Mouse (Mus musculus) ZHBTc4 (cell line): ENCODE measurements around the gene Fbxo21.
A peak's percentile ranks its signal among the peaks of the same experiment; 100 is the strongest.

Experiments used
- DNase-seq: peaks from one replicate; pipeline ENCODE4 v3.0.0-alpha.2; 2011; ENCODE audit warnings: low read depth, low spot score

Fbxo21 gene

DNA sequence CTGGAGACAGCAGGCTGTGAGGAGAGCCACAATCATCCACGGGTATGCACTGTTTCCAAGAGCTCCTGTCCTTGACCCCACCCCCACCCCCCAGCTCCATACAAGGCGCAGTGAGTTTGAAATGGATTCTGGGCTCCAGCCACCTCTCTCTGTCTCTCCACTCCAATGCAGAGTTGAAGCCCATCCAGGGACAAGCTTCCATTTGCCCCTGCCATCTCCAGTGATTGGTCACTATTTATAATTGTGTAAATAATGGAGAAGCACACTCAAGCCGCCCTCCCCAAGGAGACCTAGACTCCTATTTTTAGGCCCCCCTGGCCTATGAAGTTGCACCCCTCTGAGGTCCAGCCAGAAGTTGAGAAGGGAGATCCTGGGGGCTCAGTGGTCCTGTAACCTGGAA lies 46.5 kb downstream of the Fbxo21 start:
- no peak for DNase-seq

DNA sequence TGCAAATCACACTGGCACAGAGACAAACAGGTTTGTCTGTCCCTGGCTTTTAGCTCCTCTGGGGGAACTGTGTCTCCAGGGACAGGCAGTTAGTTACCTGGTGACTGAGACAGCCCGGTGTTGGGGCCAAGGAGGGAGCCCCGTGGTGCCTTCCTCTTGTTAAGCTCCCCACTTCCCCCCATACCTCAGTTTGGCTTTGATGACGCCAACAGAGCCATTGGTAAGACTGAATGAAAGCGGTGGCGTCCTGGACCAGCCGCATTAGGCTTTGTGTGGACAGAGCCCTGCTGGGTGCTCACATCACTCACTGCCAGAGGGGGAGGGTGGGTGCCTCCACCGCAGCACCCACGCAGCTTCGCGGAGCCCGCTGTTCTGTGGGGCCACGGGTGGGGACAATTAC lies 49.4 kb downstream of the Fbxo21 start:
- no peak for DNase-seq

DNA sequence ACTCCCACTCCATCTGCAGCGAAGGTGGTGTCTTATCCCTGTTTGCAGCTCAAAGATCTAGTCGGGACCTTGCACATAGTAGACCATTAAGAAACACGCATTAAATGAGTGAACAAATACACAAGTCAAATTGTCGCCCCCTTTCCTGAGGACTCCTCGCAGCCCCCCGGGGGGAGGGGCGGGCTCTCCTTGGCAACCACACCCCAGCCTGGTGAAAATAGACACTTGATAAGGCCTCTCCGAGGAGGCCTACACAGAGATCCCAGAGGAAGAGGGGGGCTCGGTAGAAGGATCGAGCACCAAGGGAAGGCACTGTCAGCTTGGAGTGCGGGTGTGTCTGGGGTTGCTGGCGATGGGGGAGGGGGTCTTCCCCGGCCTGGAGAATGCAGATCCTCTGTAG lies 49.8 kb downstream of the Fbxo21 start:
- no peak for DNase-seq

DNA sequence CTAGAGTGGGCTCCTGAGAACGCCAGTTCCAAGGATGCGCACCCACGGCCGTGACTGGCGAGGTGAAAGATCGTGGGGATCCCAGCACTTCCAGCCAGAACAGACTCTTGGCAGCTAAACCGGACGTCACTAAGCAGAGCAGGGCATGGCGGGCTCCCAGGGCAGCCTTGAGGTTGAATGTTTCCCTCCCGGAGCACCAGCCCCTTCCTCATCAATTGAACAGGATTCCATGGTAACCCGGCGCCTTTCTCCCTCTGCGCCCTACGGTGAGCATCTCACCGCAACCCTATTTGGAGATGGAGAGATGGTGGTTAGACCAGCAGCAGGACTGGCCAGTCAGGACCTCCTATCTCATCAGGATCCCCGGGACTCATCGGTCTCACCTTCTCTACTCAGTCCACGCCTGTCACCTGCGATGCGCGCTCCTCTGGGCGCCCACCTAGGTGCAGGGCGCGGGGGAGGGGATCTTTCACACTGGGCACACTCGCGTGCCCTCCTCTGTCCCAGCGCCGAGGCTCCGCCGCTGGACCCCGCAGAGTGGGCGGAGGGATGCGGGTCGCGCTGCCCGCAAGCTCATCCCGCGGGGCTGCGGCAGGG lies 50.7 kb downstream of the Fbxo21 start:
- DNase-seq = peak; percentile 25

DNA sequence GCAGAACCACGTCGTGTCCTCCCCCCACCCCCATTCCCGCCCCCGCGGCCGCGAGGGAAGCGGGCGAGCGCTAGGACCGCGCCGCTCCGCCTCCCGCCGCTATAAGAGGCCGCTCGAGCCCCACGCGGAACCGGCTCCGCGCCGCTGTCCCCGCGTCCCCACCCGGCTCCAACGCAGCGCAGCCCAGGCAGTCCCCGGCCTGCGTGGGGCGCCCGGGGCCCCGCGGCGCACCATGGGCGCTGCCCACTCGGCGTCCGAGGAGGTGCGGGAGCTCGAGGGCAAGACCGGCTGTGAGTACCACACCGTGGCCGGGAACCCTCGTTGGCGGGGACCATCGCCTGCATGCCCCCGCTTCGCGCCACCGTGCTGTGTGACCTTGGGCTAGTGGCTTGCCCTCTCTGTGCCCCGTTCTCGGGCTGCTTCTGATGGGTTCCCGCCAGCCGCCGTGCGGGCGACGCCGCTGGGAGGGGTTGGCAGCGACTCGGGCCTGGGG lies 51.2 kb downstream of the Fbxo21 start, which contains the start of gene Tesc:
Gene Tesc, plus strand, starts transcription at position 46 of the 493 bp plus-strand sequence.
- DNase-seq = no peak

DNA sequence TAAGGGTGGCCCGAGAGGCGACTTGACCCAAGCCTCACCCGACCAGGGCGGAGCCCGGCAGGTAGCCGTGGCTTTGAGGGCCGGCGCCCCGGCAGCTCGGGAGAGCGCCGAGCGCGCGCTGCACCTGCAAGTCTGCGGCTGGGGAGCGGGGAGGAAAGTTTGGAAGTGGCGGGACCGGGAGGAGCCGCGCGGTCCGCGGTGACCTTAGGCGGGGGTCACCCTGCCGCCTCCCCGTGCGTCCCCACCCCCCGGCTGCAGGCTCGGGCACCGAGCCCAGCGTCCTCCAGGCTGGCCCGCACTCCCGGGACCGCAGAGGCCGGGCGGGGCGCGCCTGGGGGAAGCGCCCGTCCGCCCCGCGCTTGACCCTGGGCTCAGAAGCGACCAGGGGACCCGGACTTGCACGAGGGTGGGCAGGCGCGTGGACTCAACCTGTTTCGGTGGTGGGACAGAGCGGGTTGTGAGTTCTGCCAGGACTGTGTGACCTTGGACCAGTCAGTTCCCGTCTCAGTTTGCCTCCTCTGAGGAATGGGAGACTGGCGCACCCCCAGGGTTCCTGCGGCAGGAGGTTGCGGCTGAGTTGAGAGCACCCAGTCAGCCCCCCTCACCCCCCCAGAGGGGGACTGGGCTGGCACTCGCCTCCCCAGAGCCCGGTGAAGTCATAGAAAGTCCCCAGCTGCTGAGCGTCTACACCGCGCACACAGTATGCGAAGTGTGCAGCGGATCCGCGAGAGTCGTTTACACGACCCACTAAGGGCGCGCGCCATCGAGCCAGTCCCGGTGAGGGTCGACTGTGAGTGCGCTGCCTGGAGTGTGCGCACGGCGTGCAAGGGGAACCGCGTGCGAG lies 51.9 kb downstream of the Fbxo21 start:
- peak; percentile 65 for DNase-seq

DNA sequence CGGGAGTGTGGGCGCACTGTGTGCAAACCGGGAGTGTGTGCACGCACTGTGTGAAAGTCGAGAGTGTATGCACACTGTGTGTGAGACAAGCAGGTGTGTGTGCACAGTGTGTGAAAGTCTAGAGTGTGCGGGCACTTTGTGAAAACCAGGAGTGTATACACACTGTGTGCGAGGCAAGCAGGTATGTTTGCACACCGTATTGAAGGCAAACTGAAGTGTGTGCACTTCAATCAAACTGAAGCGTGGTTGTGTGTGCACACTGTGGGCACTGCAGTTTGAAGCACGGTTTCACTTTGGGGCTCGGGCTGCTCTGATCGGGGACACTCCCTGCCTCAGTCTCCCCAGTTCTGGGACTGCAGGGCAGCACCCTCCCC lies 52.5 kb downstream of the Fbxo21 start:
- no peak for DNase-seq

DNA sequence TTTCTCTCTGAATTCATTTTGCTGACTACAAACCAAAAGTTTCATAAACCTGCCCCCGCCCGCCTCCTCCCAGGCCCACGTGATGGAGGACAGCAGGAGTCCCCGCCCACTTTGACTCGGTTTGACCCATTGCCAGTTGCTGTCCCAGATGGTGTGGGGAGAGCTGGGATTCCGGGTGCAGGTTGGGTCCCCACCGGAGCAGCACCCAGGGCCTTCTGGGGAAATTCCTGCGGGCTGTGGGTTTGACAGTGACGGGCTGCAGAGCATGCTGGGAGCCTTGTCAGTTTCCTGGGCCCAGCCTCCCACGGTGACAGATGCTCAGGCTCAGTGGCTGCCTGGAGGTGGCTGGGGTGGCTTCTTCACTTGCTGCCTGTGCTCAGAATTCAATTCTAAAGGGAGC lies 52.9 kb downstream of the Fbxo21 start:
- peak; percentile 43 for DNase-seq

DNA sequence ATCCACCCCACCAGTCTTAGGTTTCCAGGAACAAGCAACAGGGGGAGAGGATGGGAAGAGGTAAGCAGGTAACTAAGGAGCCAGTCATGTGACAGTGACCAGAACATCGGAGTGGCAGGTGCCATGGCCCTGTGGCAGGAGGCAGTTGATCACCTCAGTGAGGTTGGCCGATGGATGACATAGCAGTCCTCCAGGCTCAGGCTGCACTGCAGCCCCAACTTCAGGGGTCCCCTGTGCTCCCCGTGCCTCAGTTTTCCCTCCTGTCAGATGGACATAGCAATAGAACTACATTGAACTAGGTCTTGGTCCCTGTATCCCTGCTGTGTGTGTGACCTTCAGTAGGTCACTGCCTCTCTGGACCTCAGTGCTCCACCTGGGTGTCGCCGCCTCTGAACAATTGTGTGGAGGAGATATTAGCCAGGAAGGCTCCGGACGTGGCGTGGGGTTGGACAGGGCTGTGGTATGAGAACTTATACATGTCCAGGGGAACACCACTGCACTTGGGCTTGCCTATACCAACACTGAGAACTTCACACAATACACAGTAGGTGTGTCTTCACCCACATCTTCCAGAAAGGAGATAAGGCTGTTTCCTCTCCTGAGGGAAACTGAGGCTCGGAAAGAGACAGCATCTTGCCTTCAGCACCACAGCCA lies 53.6 kb downstream of the Fbxo21 start:
- DNase-seq = no peak

DNA sequence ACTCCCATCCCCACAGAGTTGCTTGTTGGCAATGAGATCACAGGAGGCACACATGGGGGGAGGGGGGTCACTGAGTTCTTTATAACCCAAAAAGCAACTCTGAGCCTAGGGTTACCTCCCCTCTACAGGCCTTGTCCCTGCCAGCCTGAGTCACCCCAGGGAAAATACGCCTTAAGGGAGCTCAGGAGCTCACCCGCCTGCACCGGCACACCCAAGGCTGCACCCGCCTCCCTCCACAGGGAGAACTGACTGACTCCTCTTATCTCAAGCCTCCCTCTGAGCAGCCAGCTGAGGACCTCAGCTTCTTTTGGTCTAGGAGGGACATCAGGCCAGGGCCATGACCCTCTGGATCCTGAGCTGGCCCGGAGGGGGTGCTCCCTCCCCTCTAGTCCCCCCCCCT lies 54.5 kb downstream of the Fbxo21 start:
- DNase-seq = no peak

DNA sequence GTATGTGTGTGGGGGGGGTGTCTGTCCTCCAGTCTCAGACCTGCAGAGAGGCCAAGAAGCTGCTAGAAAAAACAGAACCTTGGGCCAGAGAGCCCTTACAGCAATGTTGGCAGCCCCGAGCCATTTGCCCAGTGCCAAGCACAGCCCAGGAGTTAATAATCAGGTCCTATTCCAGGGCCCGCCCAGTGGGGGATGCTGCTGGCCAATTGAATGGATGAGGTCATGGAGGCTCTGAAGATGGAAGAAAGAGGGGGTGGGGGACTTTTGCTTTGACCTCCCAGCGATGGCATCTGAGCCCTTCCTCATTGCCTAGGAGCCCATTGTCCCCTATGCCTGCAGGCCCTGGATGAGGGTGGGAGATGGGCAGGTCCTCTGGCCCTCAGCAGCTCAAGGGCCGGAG lies 55.0 kb downstream of the Fbxo21 start:
- DNase-seq = no peak

DNA sequence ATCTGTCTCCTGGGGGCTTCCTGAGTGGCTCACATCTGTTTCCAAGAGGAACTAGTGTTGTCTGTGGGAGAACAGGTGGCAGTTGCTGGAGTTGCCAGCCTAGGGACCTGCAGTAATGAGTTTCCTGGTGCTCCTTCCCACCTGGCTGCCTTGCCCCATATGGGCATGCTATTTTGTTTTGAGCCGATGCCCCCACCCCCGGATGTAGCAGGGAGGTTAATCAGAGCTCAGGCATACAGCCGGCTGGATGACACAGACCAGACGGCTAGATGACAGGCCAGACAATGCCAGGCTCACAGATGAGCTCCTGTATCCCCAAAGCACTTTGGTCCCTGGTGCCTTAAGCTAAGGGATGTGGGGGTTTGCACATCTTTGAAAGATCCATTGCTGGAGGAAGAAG lies 56.8 kb downstream of the Fbxo21 start:
- DNase-seq = no peak

DNA sequence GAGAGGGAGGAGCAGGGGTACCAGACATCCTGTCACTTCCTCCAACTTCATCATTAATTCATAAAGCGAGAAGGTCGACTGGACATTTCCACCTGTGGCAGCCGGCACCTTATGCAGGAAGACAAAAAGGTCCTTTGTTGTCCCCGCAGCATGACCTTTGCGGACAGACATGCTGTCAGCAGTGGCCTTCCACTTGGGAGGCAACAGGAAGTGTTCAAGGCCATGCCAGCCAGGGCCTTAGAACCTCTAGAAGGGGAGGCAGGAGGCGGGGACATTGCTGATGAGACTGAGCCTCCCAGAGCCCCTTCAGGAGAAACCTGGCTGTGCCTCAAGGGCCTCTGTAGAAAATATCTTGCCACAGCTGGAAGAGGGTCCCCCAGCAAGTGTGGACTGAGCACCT lies 57.2 kb downstream of the Fbxo21 start:
- DNase-seq = no peak

DNA sequence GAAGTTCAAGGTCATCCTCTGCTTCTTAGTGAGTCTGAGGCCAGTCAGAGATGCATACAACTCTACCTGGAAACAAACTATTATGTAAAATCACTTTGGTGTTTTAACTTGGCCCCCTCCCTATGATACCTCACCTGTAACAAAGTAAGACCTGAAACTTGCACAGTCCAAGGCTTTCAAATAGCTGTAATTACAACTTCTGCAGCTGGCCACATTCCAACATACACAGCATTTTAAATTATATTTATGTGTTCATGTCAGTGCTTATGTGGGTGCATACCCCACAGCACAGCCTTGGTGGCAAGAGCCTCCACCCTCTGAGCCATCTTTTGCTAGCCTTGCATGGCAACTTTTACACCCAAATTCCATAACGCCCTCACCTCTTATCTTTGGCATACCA lies 58.1 kb downstream of the Fbxo21 start:
- no peak for DNase-seq

DNA sequence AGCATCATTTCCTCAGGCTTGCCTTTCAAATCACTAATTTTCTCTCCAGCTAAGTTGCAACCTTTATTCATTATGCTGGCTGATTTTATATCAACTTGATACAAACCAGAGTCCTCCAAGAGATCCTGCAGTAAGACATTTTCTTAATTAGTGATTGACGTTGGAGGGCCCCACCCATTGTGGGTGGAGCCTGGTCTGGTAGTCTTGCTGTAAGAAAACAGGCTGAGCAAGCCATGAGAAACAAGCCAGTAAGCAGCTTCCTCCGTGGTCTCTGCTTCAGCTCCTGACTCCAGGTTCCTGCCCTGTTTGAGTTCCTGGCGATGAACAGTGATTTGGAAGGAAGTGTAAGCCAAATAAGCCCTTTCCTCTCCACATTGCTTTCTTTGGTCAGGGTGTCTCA lies 59.3 kb downstream of the Fbxo21 start:
- peak; percentile 54 for DNase-seq

DNA sequence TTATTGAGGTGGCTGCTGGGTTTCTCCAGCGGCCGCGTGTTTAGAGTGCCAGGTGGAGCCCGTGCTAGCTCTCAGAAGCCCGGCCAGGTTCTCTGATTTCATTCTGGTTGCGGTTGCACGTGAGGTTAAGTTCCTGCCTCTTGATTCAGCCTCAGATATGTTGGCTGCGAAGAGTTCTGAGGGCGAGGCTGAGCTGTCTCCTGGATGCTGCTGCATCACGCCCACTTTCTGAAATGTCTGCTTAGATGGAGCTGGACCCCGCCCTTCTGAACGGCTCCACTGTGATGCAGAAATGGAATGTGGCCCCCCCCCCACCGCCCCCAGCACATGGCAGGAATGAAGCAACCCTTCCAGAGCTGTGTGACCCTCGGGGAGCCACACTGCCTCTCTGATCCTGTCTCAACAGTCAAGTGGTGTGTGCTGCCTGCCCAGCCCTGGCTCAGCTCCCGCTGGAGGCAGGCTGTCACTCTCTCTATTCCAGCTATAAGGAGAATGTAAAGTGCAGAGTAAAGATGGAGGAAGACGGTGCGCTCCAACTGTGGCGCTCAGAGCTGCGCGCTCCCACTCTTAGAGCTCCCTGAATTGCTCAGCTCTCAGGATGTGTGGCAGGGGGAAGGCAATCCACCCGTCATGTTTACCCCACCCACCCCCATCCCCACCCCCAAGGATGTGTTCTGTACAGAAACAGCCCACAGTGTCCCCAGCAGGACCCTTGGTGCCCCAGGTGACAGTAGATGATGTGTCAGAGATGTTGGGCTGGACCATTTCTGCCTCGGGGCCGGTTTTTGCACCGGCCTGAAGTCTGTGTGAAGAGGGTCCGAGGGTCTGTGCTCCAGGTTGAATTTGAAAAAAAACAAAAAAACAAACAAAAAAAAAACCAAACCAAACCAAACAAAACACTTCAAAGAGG lies 60.6 kb downstream of the Fbxo21 start:
- DNase-seq = peak; percentile 82

DNA sequence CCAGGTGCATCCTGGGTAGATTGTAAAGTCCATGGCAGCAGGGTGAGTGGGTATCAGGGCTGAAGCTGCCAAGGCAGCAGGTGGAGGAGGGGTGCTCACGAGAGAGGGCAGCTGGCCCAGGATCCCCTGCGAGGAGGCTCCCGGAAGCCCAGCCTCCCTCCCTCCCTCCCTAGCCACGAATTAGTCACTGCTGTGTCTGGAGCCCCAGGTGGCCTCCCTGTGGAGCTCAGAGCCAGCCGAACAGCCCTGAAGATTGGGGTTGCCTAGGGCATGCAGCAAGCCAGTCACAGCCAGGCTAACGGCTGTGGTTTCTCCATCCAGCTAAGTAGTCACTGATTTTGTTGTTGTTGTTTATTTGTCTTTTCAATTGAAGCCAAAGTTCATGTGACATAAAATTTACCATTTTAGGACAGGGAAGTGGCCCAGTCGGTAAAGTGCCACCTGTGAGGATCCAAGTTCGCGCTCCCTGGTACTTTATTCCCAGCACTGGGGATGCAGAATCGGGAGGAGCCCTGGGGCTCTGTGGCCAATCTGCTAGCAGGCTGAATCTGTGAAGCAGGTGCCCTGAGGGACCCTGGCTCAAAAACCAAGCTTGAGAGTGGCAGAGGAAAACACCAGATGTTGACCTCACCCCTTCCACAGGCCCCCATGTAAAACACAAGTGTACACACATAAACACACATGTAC lies 61.4 kb downstream of the Fbxo21 start:
- DNase-seq = peak; percentile 76

DNA sequence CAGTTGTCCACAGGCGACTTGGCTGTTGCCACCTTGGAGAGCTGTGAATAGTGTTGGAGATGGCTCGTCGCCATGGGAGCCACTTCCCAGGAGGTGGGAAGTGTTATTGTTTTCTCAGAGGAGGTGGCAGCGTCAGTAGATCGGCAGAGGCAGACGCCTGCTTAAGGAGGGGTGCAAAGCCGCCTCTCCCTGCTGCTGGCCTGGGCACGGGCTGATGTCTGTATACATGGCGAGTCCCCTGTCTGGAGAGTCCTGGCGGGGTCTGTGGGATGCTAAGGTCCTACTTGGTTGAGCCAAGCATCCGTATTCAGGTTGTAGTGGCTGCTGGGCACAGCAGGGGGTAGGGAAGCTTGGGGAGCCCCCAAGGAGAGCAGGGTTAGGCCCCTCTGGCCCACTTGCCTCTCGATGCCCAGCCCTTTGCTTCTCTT lies 62.7 kb downstream of the Fbxo21 start:
- no peak for DNase-seq

DNA sequence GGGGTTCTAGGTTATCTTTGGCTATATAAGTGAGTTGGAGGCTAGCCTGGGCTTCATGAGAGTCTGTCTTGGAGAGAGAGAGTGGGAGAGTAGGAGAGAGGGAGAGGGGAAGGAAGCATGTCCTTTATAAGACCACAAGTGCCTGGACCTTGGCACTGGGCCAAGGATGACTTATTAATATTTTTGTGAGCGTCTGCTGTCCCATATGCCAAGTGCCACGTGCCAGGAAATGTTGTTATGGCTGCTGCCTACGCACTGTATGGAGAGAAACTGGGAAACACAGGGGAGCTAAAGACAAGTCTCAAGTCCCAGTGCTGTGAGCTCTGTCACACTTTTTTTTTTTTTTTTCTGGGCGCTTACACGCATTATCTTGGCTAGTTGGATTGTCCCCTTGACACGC lies 66.1 kb downstream of the Fbxo21 start:
- DNase-seq = no peak

DNA sequence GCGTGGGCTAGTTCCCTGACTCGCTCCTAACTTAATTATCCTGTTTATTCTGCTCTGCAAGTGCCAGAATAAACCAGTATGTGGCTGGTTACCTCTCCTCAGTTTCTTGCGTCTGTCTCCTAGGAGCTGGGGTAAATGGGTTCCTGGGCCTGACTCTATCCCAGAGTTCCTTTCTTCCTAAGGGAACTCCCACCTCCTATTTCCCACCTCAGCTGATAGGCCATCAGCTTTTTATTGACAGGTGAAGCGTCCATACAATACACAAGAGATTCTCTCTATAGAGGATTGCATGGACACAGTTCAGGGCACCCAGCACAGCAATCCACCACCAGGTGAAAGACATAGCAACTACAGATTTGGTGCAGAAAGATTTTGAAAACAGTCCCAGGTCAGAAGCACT lies 67.2 kb downstream of the Fbxo21 start:
- DNase-seq = peak; percentile 56

DNA sequence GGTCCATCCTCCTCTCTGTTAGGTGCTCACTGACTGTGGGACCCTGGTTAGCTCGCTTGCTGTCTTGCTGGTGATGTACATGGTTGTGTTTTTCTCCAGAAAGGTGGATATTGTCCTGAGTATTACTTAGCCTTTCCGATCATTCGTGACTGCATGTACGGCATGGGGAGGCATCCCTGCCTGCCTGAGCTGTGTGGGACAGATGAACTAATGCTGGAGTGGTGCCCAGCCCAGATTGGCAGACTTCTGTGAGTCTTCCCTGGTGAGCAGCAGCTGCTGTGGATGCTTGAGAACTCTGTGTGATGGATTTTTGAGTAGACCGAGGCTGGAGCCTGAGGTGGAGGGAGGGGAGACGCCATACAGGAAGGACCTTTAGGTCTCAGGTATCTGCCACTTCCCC lies 68.4 kb downstream of the Fbxo21 start:
- no peak for DNase-seq
